Mouse (Mus musculus) gastrocnemius, postnatal 36 days (tissue): ENCODE results near the gene Inpp5a. TPM values are rescaled to one million over a fixed set of nuclear protein-coding genes. Genes with fewer than 3 reads are reported as not detected.
"Not testable (repeated sequence)": the region's sequence is repeated elsewhere in the genome, so short reads cannot be mapped to it uniquely, and the experiment has no call there.

Source experiments
- DNase-seq, 2 experiments: peaks; one replicate each; pipeline ENCODE4 v3.0.0; 2022
- intact Hi-C: fragments of 180-260 bp; cut with DNase I; formaldehyde crosslinking; loops from one replicate; pipeline ENCODE4 v1.15.1; 2025
- total RNA-seq, 2 experiments: library from RNA; stranded (reverse); gene quantifications; 2 replicates each; pipeline ENCODE4 v1.2.3; 2021

Gene Inpp5a
- total RNA-seq, 2 experiments from 2014 or later, result 61.3 to 72.5 TPM

DNA sequence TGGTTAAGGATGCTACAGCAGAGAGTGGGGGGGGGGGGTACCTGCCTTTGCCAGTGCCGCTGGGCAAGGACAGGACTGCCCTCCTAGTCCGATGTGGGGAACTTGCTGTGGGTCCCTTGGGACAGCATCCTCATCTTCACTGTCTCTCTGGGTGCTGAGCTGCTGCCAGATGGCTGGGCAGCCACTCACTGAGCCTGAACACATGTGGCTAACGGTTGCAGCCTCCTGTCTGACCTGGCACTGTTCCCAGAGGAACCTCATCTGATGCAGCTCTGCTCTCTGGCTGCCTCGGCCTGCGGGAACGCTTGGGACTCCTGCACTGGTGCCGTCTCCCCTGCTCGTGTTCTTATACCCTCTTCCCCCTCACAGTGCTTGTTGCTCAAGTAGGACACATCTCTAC lies 8.6 kb downstream of the Inpp5a start:
- intact Hi-C loops, result loop anchor here (5.0 kb wide), 1 partner anchor 40 kb away; no protein-coding TSS in a partner anchor
- DNase-seq, result peak in 1 of 2 experiments; percentile 39

DNA sequence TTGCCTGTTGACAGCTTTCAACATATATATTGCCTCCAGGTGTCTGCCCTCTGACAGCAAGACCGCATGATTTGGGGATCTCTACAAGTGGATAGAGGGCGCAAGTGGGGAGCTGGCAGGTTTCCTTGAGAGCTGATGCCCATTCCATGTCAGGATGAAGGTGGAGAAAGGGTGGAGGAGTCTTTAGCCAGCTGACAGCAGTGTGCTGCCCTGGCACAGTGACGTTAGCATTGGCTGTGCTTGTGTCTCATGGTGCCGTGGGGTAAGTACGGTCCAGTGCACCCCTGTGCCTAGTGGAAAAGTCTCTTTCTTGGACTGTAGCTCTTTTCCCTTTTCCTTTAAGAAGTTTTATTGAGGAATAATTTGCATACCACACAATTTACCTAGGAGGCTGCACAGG lies 9.2 kb downstream of the Inpp5a start:
- intact Hi-C loops, result loop anchor here (5.0 kb wide), 1 partner anchor 39 kb away; no protein-coding TSS in a partner anchor

GRCm38 (mm10) chr7:139398530-139399021 lies 9.7 kb downstream of the Inpp5a start:
- intact Hi-C loops, result loop anchor here (5.0 kb wide), 1 partner anchor 39 kb away; no protein-coding TSS in a partner anchor
- DNase-seq, result no peak

More for the DNA sequence above, 9.2 kb downstream of the Inpp5a start:
- no peak for DNase-seq

GRCm38 (mm10) chr7:139399572-139399971 lies 10.7 kb downstream of the Inpp5a start:
- DNase-seq, result no peak
- intact Hi-C loops, result loop anchor here (5.0 kb wide), 1 partner anchor 38 kb away; no protein-coding TSS in a partner anchor

GRCm38 (mm10) chr7:139399977-139400685 lies 11.2 kb downstream of the Inpp5a start:
- intact Hi-C loops, result loop anchor here (5.0 kb wide), 1 partner anchor 37 kb away; no protein-coding TSS in a partner anchor
- DNase-seq, result no peak

DNA sequence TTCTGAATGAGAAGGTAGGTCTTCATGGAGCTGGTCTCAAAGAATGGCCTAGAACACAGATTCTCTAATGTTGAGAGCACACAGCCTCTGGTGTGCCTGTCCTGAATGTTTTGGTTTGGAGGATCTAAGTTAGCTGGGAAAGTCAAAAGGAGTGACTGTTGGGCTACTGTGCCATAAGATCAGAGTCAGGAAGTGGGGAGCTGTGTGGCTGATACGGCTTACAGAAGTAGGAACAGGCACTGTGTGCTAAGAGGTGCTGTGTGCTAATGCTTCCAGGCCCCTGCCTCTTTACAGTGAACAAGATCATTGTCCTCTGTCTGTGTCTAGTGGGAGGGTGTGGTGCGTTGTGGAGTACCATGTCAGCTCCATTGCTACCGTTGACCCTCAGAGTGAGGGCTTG lies 12.0 kb downstream of the Inpp5a start:
- intact Hi-C loops, result no loop called here
- no peak for DNase-seq

DNA sequence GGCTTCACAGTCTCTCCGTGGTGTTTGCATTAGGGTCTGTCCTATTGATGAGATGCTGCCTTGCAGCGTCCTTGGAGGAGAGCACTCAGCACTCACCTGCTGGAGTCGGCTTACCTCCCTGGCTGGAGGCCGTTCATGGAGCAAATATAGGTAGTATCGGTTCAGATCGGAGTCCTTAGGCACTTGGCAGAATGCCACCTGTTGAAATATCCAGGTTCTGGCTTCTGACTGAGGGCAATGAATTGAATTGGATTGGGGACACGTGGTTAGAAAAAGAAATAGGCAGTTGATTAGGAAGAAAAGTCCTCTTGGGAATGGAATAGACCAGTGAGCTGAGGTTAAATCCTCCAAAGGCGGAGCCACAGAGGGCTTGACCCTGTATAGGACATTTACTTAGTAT lies 12.9 kb downstream of the Inpp5a start:
- no peak for DNase-seq
- intact Hi-C loops, result no loop called here

- intact Hi-C loops, result no loop called here
- no peak for DNase-seq
Observed at GRCm38 (mm10) chr7:139402721-139403120, 13.8 kb downstream of the Inpp5a start.

DNA sequence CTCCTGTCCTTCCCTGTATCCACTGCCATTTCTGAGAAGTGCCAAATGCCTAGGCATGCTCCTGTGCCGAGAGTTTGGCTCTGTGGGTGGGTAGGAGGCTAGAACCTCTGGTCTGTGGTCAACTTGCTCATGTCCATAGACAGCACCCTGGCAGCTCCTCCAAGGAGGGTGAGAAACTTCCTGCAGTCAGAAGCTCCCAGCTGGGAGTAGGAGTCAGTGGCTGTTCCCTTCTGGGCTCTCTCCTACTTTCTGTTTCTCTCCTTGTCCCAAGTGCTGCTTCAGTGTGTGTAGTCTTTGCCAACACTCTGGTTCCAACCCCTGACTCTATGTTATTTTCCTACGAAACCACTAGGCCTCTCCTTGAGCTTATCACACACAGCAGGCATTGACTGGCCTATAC lies 17.7 kb downstream of the Inpp5a start:
- DNase-seq, result no peak
- intact Hi-C loops, result no loop called here

GRCm38 (mm10) chr7:139407966-139408365 lies 19.1 kb downstream of the Inpp5a start:
- intact Hi-C loops, result no loop called here
- peak in 1 of 2 experiments; percentile 21 for DNase-seq

GRCm38 (mm10) chr7:139409903-139410302 lies 21.0 kb downstream of the Inpp5a start:
- DNase-seq, result no peak
- intact Hi-C loops, result loop anchor here (10.0 kb wide), 1 partner anchor 55 kb away; no protein-coding TSS in a partner anchor

DNA sequence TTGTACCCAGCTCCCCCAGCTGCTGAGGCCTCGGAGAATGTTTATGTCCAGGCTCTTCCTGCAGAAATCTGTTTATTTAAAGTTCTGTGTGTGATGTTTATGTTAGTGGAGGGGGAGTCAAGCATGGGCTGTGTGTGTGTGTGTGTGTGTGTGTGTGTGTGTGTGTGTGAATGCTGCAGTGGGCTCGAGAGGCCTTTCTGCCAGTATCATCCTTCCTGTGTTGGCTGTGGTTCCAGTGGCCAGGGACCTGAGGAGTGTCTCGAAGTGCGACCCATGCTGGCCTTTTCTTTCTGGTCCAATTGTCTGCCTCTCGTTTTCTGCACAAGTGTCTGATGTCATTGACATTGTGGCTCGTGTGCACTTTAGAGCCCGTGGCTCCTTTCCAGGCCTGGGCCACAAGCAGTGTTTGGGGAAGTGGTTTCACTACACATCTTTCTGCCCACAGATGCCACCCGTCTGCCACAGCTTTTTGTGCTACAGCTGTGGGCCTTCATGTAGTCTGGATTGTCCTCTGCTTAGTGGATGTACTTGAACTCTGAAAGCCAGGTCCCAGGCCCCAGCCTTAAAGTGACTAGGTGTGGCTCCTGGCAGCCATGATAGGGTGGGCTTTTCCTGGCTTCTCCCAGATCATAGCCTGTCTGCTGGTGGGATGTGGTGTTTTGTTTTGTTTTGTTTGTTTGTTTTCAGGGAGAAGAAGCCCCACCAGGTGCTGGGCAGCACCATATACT lies 23.5 kb downstream of the Inpp5a start:
- DNase-seq, result no peak
- intact Hi-C loops, result loop anchor here (10.0 kb wide), 1 partner anchor 52 kb away; no protein-coding TSS in a partner anchor

DNA sequence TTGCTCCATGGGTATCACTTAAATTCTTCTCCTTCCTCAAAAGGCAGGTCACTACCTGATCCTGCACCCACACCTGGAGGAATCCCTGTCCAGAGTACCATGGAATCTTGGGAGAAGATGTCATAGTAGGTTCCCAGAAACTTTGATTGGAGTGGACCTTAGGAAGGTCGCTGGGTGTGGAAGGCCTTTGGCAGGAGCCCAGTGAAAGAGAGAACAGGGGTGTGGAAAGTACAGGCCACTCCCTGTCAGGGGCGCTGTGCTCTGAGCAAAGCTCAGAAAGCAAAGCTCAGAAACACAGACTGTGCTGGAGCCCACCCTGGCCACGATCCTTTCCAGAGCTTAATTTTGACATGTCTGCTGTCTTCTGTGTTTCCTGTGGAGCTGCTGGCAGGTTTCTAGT lies 24.5 kb downstream of the Inpp5a start:
- no peak for DNase-seq
- intact Hi-C loops, result loop anchor here (10.0 kb wide), 1 partner anchor 51 kb away; no protein-coding TSS in a partner anchor

GRCm38 (mm10) chr7:139415616-139416225 lies 26.8 kb downstream of the Inpp5a start:
- DNase-seq, result peak in 1 of 2 experiments; percentile 8
- intact Hi-C loops, result loop anchor here (10.0 kb wide), 1 partner anchor 49 kb away; no protein-coding TSS in a partner anchor

DNA sequence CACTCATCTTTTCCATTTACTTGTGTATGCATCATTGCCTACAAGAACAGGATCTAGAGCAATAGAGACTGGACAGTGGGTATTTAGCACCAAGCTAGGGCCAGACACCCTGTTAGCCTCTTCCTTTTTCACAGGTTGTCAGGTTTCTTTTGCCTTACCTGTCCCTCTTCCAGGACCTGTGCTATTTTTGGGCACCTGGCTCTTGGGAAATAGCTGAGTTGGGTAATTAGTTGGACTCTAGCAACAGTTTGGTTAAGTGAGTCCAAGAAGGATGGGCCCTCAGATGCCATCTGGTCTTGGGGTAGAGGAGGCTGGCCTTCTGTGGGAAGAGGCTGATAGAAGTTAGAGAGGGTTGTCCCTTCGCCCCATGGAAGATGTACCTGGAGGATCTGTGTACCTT lies 29.5 kb downstream of the Inpp5a start:
- intact Hi-C loops, result loop anchor here (10.0 kb wide), 1 partner anchor 46 kb away; no protein-coding TSS in a partner anchor
- no peak for DNase-seq

DNA sequence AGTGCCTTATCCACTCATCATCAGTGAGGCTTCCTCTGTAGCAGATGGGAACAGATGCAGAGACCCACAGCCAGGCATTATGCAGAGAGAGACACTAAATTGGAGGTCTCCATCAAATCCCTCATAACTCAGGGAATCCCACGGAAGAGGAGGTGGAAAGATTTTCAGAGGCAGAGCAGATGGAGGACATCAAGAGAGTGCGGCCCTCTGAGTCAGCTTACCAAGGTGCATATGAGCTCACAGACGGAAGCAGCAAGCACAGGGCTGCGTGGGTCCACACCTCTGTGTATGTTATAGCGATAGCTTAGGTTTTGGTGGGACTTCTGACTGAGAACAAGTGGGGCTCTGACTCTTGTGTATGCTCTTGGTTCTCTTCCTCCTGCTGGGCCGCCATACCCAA lies 33.9 kb downstream of the Inpp5a start:
- intact Hi-C loops, result no loop called here

DNA sequence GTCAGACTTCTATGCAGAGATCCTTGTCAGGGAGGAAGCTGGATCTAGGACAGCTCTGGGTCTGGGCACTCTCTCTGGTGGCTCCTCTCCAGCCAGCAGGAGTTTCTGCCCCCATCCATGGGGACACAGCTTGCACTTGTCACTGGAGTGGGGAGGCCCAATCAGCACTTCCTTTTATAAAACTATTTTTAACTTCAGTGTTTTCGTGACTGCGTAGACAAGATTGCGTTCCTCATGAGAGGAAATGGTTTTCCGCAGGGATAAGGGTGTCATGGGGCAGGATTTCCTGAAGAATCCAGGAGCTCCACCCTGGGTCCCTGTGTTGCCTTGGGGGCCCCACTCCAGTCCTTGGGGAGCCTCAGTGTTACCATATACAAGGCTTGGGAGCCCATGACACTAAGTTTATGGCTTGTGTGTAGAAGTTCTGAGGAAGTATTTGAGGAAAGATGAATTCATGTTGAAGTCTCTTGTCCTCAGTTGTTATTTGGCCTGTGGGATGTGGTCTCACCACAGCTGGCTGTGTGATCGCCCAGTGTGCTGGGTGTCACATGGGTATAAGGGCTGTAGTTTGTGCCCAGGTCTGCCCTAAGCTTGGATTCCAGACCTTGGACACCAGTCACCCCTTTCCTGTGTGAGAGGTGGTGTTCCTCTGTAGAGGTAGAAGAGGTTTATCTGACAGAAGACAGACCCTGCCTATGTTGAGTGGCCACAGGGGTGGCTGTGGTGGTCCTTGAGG lies 45.4 kb downstream of the Inpp5a start:
- no peak for DNase-seq
- intact Hi-C loops, result no loop called here

More for the DNA sequence above, 33.9 kb downstream of the Inpp5a start:
- DNase-seq, result no peak

- intact Hi-C loops, result loop anchor here (5.0 kb wide), 2 partner anchors 38 to 42 kb away; no protein-coding TSS in a partner anchor
- DNase-seq, result not testable (repeated sequence)
Observed at GRCm38 (mm10) chr7:139434931-139435330, 46.0 kb downstream of the Inpp5a start.

DNA sequence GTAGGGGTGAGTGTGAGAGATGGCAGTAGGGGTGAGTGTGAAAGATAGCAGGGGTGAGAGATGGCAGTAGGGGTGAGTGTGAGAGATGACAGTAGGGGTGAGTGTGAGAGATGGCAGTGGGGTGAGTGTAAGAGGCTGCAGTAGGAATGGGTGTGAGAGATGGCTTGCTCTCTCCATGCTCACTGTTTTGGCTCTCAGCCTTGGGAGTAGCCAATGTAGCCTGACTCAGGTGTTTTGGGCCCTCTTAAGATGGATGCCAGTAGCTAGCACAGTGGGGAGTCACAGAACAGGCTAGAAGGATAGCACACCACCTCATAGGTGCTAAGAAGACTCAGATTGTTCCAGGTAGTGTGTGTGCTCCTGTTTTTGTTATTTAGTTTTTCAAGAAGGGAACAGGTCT lies 46.8 kb downstream of the Inpp5a start:
- DNase-seq, result no peak
- intact Hi-C loops, result loop anchor here (5.0 kb wide), 2 partner anchors 38 to 42 kb away; no protein-coding TSS in a partner anchor

GRCm38 (mm10) chr7:139436951-139437350 lies 48.0 kb downstream of the Inpp5a start:
- no peak for DNase-seq
- intact Hi-C loops, result loop anchor here (5.0 kb wide), 2 partner anchors 40 kb away; no protein-coding TSS in a partner anchor
